Mouse (Mus musculus) stomach, postnatal 0 days (tissue): ENCODE measurements at regions not wholly inside any gene's neighbourhood (a gene's known extent, or its start where the extent isn't known, plus 50 kb on each side); places are given as distances from the start of the nearest gene placed in this dataset.

Source experiments
- CTCF ChIP-seq: IDR thresholded peaks from 2 replicates; pipeline ENCODE4 v1.5.1; 2016; ENCODE audit warnings: antibody characterized with exemption, low read depth, mild to moderate bottlenecking, moderate library complexity
- EP300 ChIP-seq: optimal IDR thresholded peaks from 2 replicates; pipeline ENCODE3; 2016; ENCODE audit warnings: antibody characterized with exemption

DNA sequence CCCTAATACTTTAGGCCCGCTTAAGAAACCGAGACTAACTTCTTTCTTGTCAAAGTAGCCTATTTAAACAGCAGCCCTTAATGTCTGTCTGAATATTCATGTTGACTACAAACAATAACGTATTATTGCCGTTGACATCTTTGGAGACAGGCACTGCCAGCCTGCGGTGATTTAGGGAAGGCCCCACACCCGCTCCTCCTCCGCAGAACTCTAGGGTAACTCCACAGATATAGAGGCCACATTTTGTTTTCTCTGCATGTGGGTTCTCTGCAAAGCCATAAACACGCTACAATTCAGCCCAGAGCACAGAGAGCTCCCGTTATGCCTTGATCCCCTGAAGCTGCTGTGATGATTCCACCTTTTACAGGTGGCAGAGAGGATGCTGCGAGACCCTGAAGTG is 366.8 kb upstream of the Mki67 start:
- TF ChIP-seq CTCF (no peak), EP300 (no peak)
